Mouse (Mus musculus) megakaryocyte, embryonic 14.5 days (primary cell): ENCODE results near the gene Rnf167.

Experiments
- FLI1 ChIP-seq: IDR thresholded peaks from 2 replicates; pipeline ENCODE4 v1.6.1; 2012; ENCODE audit warnings: low read length, inconsistent platforms, mixed read lengths
- GATA1 ChIP-seq: IDR thresholded peaks from 3 replicates; pipeline ENCODE4 v1.6.1; 2012; ENCODE audit warnings: mixed read lengths, low read length, inconsistent platforms, borderline replicate concordance

- no peak for TF ChIP-seq GATA1
- no peak for TF ChIP-seq FLI1
Observed at GRCm38 (mm10) chr11:70607611-70608010, 39.4 kb upstream of the Rnf167 start.
